Mouse (Mus musculus) megakaryocyte, embryonic 14.5 days (primary cell): ENCODE data around the gene Msi1. TPM values are rescaled to one million over a fixed set of nuclear protein-coding genes. Genes with fewer than 3 reads are reported as not detected.
A peak's percentile ranks its signal among the peaks of the same experiment; 100 is the strongest.

ENCODE experiments used
- H3K27me3 ChIP-seq: replicated peaks from 2 replicates; pipeline ENCODE3; 2012; ENCODE audit warnings: inconsistent platforms
- H3K36me3 ChIP-seq: replicated peaks from 2 replicates; pipeline ENCODE3; 2012; ENCODE audit warnings: low read length, inconsistent platforms, mixed read lengths
- H3K4me1 ChIP-seq: 2 replicates; pipeline ENCODE4 v1.6.1; 2012; ENCODE audit warnings: inconsistent platforms
- H3K4me3 ChIP-seq: replicated peaks from 2 replicates; pipeline ENCODE3; 2012; ENCODE audit warnings: moderate library complexity, mild to moderate bottlenecking, inconsistent platforms
- H3K9me3 ChIP-seq: 2 replicates; pipeline ENCODE4 v1.6.1; 2012; ENCODE audit warnings: inconsistent platforms
- FLI1 ChIP-seq: IDR thresholded peaks from 2 replicates; pipeline ENCODE4 v1.6.1; 2012; ENCODE audit warnings: low read length, inconsistent platforms, mixed read lengths
- GATA1 ChIP-seq: IDR thresholded peaks from 3 replicates; pipeline ENCODE4 v1.6.1; 2012; ENCODE audit warnings: mixed read lengths, low read length, inconsistent platforms, borderline replicate concordance
- polyA plus RNA-seq: library from polyadenylated mRNA; stranded (reverse); fragments of >175 nt; gene quantifications from 2 replicates; pipeline ENCODE4 v1.2.3, GENCODE M21; 2012; ENCODE audit warnings: low replicate concordance; ENCODE audit not compliant: insufficient read depth

Msi1 gene
- polyA plus RNA-seq, 1 experiment, result 0.02 TPM

- TF ChIP-seq GATA1 (no peak), FLI1 (no peak)
- no peaks in the 10 kb centered on the region for H3K36me3 ChIP-seq
- H3K4me3 ChIP-seq, result no peak overlapping the region
- H3K4me1 ChIP-seq, result peaks cover 10% of the 10 kb centered on the region
- no peaks in the 10 kb centered on the region for H3K9me3 ChIP-seq
- H3K27me3 ChIP-seq, result peaks cover 72% of the 10 kb centered on the region
Observed at GRCm38 (mm10) chr5:115404241-115404794, 25.1 kb upstream of the Msi1 start.

DNA sequence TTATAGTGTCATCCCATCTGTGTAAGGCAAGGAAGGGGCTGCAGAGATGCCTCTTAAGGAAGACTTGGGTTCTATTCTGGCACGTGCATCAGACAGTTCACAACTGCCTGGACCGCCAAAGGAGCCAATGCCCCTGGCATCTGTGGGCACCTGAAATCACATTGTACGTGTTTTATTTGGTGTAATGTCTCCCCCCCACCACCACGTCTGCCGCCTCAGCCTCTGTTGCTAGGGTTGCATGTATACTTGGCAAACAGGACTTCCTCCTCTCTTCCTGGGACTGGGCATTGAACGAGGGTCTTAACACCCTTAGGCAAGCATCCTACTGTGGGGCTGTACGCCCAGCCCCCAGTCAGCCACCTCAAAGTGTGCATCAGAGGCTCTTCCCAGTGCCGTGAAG lies 24.2 kb upstream of the Msi1 start:
- no peak overlapping the region for H3K4me3 ChIP-seq
- no peaks in the 10 kb centered on the region for H3K9me3 ChIP-seq
- no peak for TF ChIP-seq GATA1
- TF ChIP-seq FLI1, result no peak
- no peaks in the 10 kb centered on the region for H3K36me3 ChIP-seq
- peaks cover 72% of the 10 kb centered on the region for H3K27me3 ChIP-seq
- H3K4me1 ChIP-seq, result peaks cover 10% of the 10 kb centered on the region

DNA sequence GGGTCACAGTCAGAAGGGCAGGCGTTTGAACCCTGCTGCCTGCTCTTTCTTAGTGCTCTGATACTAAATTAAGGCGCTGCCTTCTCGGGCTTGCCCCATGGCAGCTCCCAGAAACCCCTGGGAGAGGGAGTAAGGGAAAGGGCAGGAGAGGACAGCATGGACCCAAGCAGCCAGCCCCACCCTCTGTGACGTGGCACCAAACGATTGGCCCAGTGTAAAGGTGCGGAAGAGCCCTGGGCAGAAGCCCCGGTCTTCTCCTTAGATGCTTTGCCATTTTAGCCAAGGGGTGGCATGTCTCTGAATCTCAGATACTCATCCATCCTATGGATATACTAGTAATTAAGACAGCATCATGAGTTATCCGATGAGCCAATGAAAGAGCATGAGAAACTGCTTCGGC lies 21.3 kb upstream of the Msi1 start:
- H3K4me1 ChIP-seq, result peaks cover 10% of the 10 kb centered on the region
- H3K36me3 ChIP-seq, result no peaks in the 10 kb centered on the region
- TF ChIP-seq FLI1 (no peak), GATA1 (no peak)
- no peak overlapping the region for H3K4me3 ChIP-seq
- H3K9me3 ChIP-seq, result no peaks in the 10 kb centered on the region
- peaks cover 66% of the 10 kb centered on the region for H3K27me3 ChIP-seq

GRCm38 (mm10) chr5:115415111-115416085 lies 14.0 kb upstream of the Msi1 start:
- Histone ChIP-seq H3K4me1 (peaks cover 10% of the 10 kb centered on the region), H3K4me3 (no peak overlapping the region), H3K9me3 (peaks cover 23% of the 10 kb centered on the region), H3K27me3 (peaks cover 56% of the 10 kb centered on the region), H3K36me3 (no peaks in the 10 kb centered on the region)
- TF ChIP-seq GATA1 (no peak), FLI1 (no peak)

DNA sequence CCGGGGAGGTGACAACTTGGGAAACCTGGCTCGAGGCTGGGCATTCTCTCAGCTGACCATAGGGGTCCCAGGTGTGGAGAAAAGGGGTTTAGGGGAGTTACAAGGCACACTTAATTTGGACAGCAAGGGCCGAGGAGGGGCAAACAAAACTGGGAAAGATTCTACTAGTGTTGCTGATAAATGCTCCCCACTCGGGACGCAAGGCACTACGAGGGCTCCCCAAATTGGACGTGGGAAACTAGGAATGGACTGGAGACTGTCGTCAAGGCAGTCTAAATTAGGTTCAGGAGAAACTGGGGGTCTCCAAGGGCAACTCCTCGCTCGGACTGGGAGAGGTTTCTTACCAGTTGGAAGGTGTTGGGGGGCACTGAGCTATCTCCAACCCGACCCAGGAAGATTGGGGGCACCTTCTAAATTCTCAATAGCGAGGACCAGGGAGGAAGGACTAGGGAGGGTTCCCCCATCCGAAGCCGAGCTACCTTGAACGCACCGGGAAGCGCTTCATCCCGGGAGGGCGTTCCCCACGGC lies 504 bp upstream of the Msi1 start:
- TF ChIP-seq GATA1 (no peak), FLI1 (no peak)
- no peaks in the 10 kb centered on the region for H3K9me3 ChIP-seq
- H3K4me1 ChIP-seq, result peaks cover 23% of the 10 kb centered on the region
- no peaks in the 10 kb centered on the region for H3K36me3 ChIP-seq
- peaks cover 91% of the 10 kb centered on the region for H3K27me3 ChIP-seq
- H3K4me3 ChIP-seq, result peak overlapping the region; percentile 7

- Histone ChIP-seq H3K9me3 (no peaks in the 10 kb centered on the region), H3K4me1 (peaks cover 23% of the 10 kb centered on the region), H3K27me3 (peaks cover 97% of the 10 kb centered on the region), H3K36me3 (no peaks in the 10 kb centered on the region), H3K4me3 (peak overlapping the region; percentile 69)
- TF ChIP-seq GATA1, result no peak
- TF ChIP-seq FLI1, result no peak
Observed at GRCm38 (mm10) chr5:115430187-115430960, 975 bp downstream of the Msi1 start.

GRCm38 (mm10) chr5:115431061-115431897 lies 1.9 kb downstream of the Msi1 start:
- Histone ChIP-seq H3K36me3 (no peaks in the 10 kb centered on the region), H3K27me3 (peaks cover 99% of the 10 kb centered on the region), H3K4me3 (no peak overlapping the region), H3K4me1 (peaks cover 24% of the 10 kb centered on the region), H3K9me3 (no peaks in the 10 kb centered on the region)
- no peak for TF ChIP-seq GATA1
- TF ChIP-seq FLI1, result no peak

DNA sequence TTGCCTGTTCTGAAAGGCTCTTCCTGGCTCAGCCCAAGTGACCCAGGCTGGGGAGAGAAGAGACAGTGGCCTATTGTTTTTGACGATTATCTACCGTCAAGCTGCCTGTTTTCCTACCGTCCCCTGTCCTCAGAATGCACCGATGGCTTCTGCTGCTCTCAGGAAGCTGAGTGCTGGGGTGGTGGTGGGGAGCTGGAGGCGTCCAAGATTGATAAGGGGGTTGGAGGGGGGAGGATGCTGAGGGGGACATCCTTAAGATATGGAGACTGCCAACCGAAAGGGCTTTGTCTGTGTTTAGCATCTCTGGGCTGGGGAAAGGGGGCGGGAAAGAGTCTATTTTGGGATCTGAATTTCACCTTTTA lies 2.5 kb downstream of the Msi1 start:
- Histone ChIP-seq H3K4me1 (peaks cover 27% of the 10 kb centered on the region), H3K4me3 (no peak overlapping the region), H3K9me3 (no peaks in the 10 kb centered on the region), H3K36me3 (no peaks in the 10 kb centered on the region), H3K27me3 (peaks cover 99% of the 10 kb centered on the region)
- no peak for TF ChIP-seq FLI1
- no peak for TF ChIP-seq GATA1

GRCm38 (mm10) chr5:115432395-115432794 lies 3.0 kb downstream of the Msi1 start:
- H3K27me3 ChIP-seq, result peaks cover 99% of the 10 kb centered on the region
- TF ChIP-seq GATA1 (no peak), FLI1 (no peak)

More at GRCm38 (mm10) chr5:115432395-115432794, 3.0 kb downstream of the Msi1 start:
- Histone ChIP-seq H3K4me3 (no peak overlapping the region), H3K9me3 (no peaks in the 10 kb centered on the region), H3K4me1 (peaks cover 27% of the 10 kb centered on the region), H3K36me3 (no peaks in the 10 kb centered on the region)
